Mouse (Mus musculus) adrenal gland, postnatal 4 days (tissue): ENCODE measurements at regions not wholly inside any gene's neighbourhood (a gene's known extent, or its start where the extent isn't known, plus 50 kb on each side); places are given as distances from the start of the nearest gene placed in this dataset.
A peak's percentile ranks its signal among the peaks of the same experiment; 100 is the strongest.
"Not testable (repeated sequence)": the region's sequence is repeated elsewhere in the genome, so short reads cannot be mapped to it uniquely, and the experiment has no call there.

Experiments used
- DNase-seq, 2 experiments: peaks; one replicate each; pipeline ENCODE4 v3.0.0; 2021 to 2022; ENCODE audit warnings: low spot score in 2 of 2, mixed read lengths in 2 of 2

GRCm38 (mm10) chr1:112486046-112486445 is 621.3 kb upstream of the Dsel start:
- DNase-seq = not testable (repeated sequence)

GRCm38 (mm10) chr1:112456047-112456446 is 591.3 kb upstream of the Dsel start:
- DNase-seq = peak in 1 of 2 experiments; percentile 3

GRCm38 (mm10) chr1:112452390-112452789 is 587.7 kb upstream of the Dsel start:
- no peak for DNase-seq

DNA sequence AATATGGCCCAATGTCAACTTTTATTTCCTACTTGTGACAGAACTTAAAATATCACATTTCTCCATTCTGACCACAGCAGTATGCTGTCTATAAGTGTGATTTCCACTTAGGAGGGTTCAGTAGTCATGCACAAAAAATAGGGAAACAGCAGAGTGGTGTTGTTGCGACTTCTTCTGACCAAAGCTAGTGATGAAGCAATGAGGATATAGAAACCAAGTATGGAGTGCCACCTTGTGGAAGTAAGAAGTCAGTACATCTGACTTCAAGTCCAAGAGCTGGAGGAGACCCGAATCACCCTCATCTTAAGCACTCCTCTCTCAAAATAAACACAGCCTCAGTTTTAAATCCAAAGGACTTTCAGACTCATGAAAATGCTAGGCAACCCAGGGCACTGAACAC is 586.9 kb upstream of the Dsel start:
- DNase-seq = no peak

DNA sequence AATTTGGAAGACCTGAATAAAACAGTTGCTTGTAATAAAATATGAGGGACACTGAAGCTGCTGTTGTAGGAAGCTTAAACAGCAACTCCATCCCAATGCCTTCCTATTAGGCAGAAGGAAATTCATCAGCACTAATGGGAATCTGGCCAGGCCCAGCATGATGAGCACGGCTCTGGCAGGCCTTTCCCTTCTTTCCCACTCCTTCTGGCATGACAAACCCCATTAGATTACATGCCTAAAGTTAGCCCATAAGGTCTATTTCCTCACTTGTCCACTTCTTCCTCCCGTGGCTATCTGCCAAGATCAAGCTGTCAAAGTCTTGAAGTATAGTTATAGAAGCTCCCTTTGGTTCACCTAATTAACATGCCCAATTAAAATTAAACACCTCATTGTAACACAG is 574.4 kb upstream of the Dsel start:
- DNase-seq = no peak

DNA sequence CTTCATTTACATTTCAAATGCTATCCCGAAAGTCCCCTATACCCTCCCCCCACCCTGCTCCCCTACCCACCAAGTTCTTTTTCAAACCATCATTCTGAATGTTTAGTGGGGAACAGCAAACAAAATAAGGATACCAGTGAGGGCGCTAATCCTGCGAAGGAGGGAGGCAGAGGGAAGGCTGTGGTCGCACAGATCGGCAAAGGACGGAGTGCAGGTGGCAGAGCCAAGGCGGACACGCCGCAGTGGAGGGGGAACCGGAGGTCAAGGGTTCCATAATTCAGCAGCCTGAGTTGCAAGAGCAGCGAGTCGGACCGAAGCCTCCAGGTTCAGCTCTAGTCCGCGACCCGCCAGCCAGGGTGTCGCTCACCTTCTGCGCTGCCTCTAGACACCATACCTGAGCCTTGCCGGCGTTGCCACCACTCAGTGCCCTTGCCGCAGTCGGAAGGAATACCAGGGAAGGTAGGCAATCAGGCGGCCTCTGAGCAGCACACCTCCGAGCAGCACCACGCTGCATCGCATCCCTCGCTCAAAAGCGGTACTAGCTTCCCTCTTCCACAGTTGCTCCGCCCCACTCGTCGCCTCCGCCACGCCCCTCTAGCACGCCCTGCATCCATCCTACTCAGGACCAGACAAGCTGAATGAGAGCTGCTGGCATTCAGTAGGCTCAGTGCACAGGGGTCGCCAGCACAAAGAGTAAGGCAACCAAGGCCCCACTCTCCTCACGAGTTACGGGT is 551.8 kb upstream of the Dsel start:
- no peak for DNase-seq

DNA sequence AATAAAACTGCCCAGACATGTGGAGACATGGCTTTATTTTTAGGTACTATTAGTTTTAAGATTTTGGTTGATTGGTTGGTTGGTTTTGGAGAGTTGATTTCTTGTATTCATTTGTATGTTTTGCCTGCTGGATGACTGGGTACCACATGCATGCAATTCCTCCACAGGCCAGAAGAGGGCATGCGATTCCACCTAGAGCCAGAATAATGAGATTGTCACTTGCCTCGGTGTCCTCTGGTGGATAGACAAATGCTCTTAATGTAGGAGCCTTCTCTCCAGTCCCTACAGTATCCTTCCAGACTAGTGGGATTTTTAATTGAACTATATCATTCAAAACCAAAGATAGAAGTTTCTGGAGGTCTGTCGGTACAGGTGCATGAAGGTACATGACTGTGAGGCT is 524.1 kb upstream of the Dsel start:
- DNase-seq = no peak

DNA sequence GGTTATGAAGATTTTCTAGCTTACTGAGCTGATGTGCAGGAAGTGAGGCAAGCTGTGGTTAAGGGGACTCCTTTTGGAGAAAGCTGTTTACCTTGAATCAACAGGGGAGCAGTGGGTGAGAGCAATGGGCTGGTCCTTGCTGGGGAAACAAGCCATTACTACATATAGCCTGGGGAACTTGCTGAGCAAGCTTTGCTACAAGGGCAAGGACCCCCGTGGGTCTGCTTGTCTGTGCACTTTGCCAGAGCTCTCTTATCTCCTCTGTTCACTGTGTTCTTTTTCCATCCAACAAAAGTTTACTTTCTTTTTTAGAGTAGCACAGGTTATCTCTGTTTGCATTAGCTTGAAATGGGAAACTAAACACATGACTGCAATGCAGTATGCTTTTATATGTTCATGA is 519.3 kb upstream of the Dsel start:
- no peak for DNase-seq

GRCm38 (mm10) chr1:112379651-112380264 is 515.0 kb upstream of the Dsel start:
- no peak for DNase-seq

DNA sequence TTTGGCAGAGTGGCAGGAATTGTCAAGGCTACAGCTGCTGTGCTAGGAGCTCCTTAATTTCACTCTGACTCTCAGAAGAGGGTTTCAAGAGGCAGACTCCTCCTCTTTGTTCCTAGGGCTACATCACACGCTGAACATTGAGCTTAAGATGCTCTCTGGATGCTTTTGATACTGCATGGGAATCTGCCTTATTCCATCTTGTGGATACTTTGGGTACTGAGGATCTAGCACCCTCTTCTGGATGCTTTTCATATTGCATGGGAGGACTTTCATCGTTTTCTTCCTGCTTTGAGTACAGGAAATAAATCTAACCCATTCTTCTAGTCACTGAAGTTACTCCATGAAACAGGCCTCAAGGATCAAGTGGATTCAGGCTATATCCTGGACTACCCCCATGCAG is 513.9 kb upstream of the Dsel start:
- DNase-seq = no peak

DNA sequence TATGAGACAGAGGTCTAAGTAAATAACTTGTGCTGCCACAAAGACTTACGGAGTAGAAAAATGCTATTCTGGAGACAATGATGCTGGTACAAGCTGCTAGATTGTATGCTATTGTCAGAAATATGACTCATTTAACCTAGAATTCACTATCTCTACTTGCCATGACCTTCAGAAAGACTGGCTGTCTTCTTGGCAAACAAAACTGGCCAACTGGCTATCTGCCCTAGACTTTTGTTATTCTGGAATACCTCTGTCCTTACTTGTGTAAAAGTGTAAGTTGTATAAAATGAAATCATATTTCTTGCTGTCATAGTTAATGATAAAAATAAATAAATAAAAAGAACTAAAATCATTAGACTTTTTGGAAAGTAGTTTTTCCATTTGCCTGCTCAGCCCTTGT is 491.1 kb upstream of the Dsel start:
- DNase-seq = no peak
